Mouse (Mus musculus) embryonic facial prominence, embryonic 12.5 days (tissue): ENCODE measurements at regions not wholly inside any gene's neighbourhood (a gene's known extent, or its start where the extent isn't known, plus 50 kb on each side); places are given as distances from the start of the nearest gene placed in this dataset.
A peak's percentile ranks its signal among the peaks of the same experiment; 100 is the strongest.

Experiments
- ATAC-seq: fragments of 200-750 bp; cut with Nextera tagmentation; 2 replicates; pipeline ENCODE4 v1.8.0; 2017; ENCODE audit not compliant: insufficient number of reproducible peaks, insufficient read depth, low FRiP score, low TSS enrichment
- H3K27ac ChIP-seq: fragments of 300-500 bp; sonication (generic); 2 replicates; pipeline ENCODE4 v1.5.1; 2016; ENCODE audit warnings: mild to moderate bottlenecking
- H3K27me3 ChIP-seq: fragments of 300-500 bp; sonication (generic); 2 replicates; pipeline ENCODE4 v1.6.1; 2016; ENCODE audit warnings: mild to moderate bottlenecking, moderate library complexity
- H3K36me3 ChIP-seq: fragments of 300-500 bp; sonication (generic); 2 replicates; pipeline ENCODE4 v1.6.1; 2016; ENCODE audit warnings: mild to moderate bottlenecking
- H3K4me1 ChIP-seq: fragments of 300-500 bp; sonication (generic); 2 replicates; pipeline ENCODE4 v1.6.1; 2016
- H3K4me2 ChIP-seq: fragments of 300-500 bp; sonication (generic); replicated peaks from 2 replicates; pipeline ENCODE4 v1.6.1; 2016; ENCODE audit warnings: mild to moderate bottlenecking, moderate library complexity
- H3K4me3 ChIP-seq: fragments of 300-500 bp; sonication (generic); 2 replicates; pipeline ENCODE4 v1.5.1; 2016; ENCODE audit warnings: mild to moderate bottlenecking
- H3K9ac ChIP-seq: fragments of 300-500 bp; sonication (generic); 2 replicates; pipeline ENCODE4 v1.6.1; 2016; ENCODE audit warnings: mild to moderate bottlenecking, moderate library complexity
- H3K9me3 ChIP-seq: fragments of 300-500 bp; sonication (generic); 2 replicates; pipeline ENCODE4 v1.6.1; 2016; ENCODE audit warnings: mild to moderate bottlenecking, moderate library complexity
- WGBS: fragments of 180-500 bp; shearing (Covaris S2); methylation state at CpG from one replicate; pipeline ENCODE4 v1.1.7; 2016; 5-methylcytosine and 5-hydroxymethylcytosine counted together

GRCm38 (mm10) chr4:10788306-10788705 is 86.0 kb upstream of the 2610301B20Rik start:
- no peak overlapping the region for H3K4me3 ChIP-seq
- no peak for ATAC-seq

DNA sequence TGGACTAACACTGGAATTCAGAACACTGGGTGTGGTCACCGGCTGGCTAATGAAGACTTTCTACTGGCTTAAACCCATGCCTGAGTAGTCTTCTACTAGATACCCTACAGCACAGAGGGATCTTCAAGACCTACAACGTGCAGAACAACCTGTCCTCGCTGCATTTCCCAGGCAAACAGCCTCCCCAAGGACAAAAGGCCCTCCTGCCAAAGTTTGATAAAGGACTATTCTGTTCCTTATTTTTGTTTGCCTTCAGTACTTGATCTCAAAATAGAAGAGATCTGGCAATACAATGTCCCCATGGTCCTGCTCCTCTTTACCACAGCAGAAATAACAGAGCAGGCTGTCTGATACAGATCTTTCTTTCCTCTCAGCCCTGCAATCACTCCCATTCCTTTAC is 85.2 kb upstream of the 2610301B20Rik start:
- Histone ChIP-seq H3K4me1 (peaks cover 7% of the 10 kb centered on the region), H3K4me3 (no peak overlapping the region), H3K4me2 (no peak overlapping the region), H3K9ac (no peak overlapping the region), H3K36me3 (no peaks in the 10 kb centered on the region), H3K27me3 (no peaks in the 10 kb centered on the region), H3K9me3 (no peaks in the 10 kb centered on the region), H3K27ac (no peak overlapping the region)
- no peak for ATAC-seq
- 75% methylated on average over 3 of the region's 3 CpGs for WGBS

More at GRCm38 (mm10) chr4:10788306-10788705, 86.0 kb upstream of the 2610301B20Rik start:
- no peaks in the 10 kb centered on the region for H3K36me3 ChIP-seq
- H3K9me3 ChIP-seq, result no peaks in the 10 kb centered on the region
- no peak overlapping the region for H3K9ac ChIP-seq
- peaks cover 4% of the 10 kb centered on the region; the same call in 1 of the 2 replicates for H3K4me1 ChIP-seq
- H3K27me3 ChIP-seq, result no peaks in the 10 kb centered on the region
- no peak overlapping the region for H3K27ac ChIP-seq
- no peak overlapping the region for H3K4me2 ChIP-seq

DNA sequence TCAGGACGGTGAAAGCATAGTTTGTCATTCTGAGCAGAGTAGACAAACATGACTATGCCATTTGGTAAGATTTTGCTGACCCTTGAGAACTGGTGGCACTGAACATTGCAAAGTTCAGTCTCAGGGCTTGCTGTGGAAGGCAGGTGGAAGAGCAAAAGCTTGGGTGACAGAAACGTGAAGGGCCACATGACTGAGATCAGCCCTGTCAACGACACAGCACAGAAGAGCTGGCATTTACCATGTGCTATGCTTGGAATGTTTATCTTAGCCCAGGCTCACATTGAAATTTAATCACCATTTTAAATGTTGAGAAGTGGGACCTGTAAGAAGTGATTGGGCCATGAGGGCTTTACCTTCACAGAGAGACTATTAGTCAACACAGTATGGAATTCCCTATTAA is 81.7 kb upstream of the 2610301B20Rik start:
- H3K4me1 ChIP-seq, result peaks cover 10% of the 10 kb centered on the region
- no peaks in the 10 kb centered on the region for H3K9me3 ChIP-seq
- H3K27me3 ChIP-seq, result no peaks in the 10 kb centered on the region
- H3K4me3 ChIP-seq, result no peak overlapping the region
- ATAC-seq, result no peak
- no peaks in the 10 kb centered on the region for H3K36me3 ChIP-seq
- H3K9ac ChIP-seq, result no peak overlapping the region
- 48% methylated on average over 3 of the region's 3 CpGs for WGBS
- no peak overlapping the region for H3K4me2 ChIP-seq
- H3K27ac ChIP-seq, result no peak overlapping the region

DNA sequence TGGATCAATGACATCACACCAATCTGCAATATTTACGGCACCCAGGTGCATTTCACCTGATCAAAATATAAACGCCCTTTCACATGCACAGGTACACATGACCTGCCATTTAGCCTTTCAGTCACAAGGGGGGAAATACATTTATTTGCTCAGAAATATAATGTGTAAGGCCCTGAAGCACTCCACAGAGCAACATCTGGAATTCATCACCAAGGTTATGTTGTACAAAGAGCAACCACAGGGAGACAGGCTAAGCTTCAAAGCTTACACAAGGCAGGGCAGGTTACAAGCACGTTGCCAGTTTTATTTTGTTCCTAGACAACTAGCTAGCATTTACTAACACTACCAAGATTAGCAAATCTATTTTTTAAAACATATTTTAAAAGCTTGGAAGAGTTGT is 79.8 kb upstream of the 2610301B20Rik start:
- WGBS, result 32% methylated on average over 3 of the region's 3 CpGs
- H3K9me3 ChIP-seq, result no peaks in the 10 kb centered on the region
- H3K27me3 ChIP-seq, result no peaks in the 10 kb centered on the region
- H3K9ac ChIP-seq, result no peak overlapping the region
- no peak overlapping the region for H3K4me2 ChIP-seq
- H3K27ac ChIP-seq, result peak overlapping the region; percentile 4; the same call in 1 of the 2 replicates
- H3K4me3 ChIP-seq, result no peak overlapping the region
- ATAC-seq, result peak; percentile 67; the same call in 1 of the 2 replicates
- peaks cover 10% of the 10 kb centered on the region for H3K4me1 ChIP-seq
- H3K36me3 ChIP-seq, result no peaks in the 10 kb centered on the region

GRCm38 (mm10) chr4:10800780-10801553 is 73.3 kb upstream of the 2610301B20Rik start:
- Histone ChIP-seq H3K9ac (no peak overlapping the region), H3K4me3 (no peak overlapping the region), H3K27ac (no peak overlapping the region), H3K36me3 (no peaks in the 10 kb centered on the region), H3K27me3 (no peaks in the 10 kb centered on the region), H3K4me2 (no peak overlapping the region), H3K4me1 (no peaks in the 10 kb centered on the region), H3K9me3 (no peaks in the 10 kb centered on the region)
- ATAC-seq, result no peak
- 78% methylated on average over 3 of the region's 3 CpGs for WGBS

DNA sequence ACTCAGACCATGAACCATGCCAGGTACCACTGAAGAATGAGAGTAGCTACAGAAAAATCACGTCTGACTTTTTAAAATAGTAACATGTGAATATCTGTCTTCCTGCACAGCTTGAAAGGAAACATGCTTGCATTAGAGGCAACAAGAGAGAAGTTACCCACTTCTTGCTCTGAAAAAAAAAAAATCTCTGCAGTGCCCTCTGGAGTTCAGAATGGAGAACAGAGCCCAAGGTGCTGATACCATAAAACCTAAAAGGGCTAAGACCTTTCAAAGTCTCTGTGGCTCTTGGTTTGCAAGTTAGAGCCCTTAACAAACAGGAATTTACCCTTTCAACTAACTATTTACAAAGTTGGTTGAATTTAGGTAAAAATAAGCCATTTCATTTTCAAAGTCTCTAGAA is 69.6 kb upstream of the 2610301B20Rik start:
- Histone ChIP-seq H3K4me2 (no peak overlapping the region), H3K9ac (no peak overlapping the region), H3K4me3 (no peak overlapping the region), H3K27me3 (no peaks in the 10 kb centered on the region), H3K4me1 (no peaks in the 10 kb centered on the region), H3K9me3 (no peaks in the 10 kb centered on the region), H3K36me3 (no peaks in the 10 kb centered on the region), H3K27ac (no peak overlapping the region)
- 24% methylated on average over 1 of the region's 1 CpGs for WGBS
- no peak for ATAC-seq

DNA sequence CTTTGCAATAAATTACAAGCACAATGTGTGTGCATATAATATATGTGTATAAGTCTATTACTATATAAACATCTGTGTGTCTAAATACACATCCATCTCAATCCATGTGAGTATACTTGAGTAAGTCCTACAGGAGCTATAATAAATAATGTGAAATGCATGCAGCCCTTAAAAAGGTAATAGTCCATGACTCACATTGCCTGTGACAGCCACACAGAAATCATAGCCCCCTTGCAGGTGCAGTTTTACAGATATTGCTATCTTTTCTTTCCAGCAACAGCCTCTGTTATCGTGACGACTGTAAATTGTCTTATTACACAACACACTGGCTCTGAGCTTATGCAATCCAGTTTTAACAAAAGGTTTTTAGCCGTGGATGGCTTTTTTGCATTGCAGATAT is 67.0 kb upstream of the 2610301B20Rik start:
- 75% methylated on average over 3 of the region's 3 CpGs for WGBS
- no peak overlapping the region for H3K9ac ChIP-seq
- no peak overlapping the region for H3K4me2 ChIP-seq
- H3K4me3 ChIP-seq, result no peak overlapping the region
- no peak overlapping the region for H3K27ac ChIP-seq
- no peaks in the 10 kb centered on the region for H3K36me3 ChIP-seq
- ATAC-seq, result no peak
- H3K4me1 ChIP-seq, result no peaks in the 10 kb centered on the region
- H3K9me3 ChIP-seq, result no peaks in the 10 kb centered on the region
- H3K27me3 ChIP-seq, result no peaks in the 10 kb centered on the region

DNA sequence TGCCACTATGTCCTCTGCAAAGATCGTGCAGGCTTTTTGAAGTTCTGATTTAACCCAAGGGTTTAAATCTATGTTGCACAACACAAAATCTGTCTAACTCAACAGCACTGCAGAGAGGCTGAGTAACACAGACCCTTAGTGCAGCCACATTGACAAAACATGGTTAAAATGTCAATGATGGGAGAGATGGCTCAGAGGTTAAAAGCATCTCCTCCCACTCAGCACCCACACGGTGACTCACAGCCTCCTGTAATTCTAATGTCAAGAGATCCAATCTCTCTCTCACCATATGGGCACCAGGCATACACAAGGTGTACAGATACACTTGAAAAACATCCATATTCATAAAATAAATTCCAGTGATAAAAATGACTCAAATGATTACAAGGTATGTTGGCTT is 61.4 kb upstream of the 2610301B20Rik start:
- H3K27me3 ChIP-seq, result no peaks in the 10 kb centered on the region
- no peak overlapping the region for H3K4me2 ChIP-seq
- no peaks in the 10 kb centered on the region for H3K36me3 ChIP-seq
- H3K9me3 ChIP-seq, result no peaks in the 10 kb centered on the region
- no peak for ATAC-seq
- 86% methylated on average over 2 of the region's 2 CpGs for whole genome bisulfite sequencing
- no peak overlapping the region for H3K9ac ChIP-seq
- H3K27ac ChIP-seq, result no peak overlapping the region
- H3K4me3 ChIP-seq, result no peak overlapping the region
- no peaks in the 10 kb centered on the region for H3K4me1 ChIP-seq
